Mouse (Mus musculus) small intestine, adult 2 months (tissue): Measurements from ENCODE around the gene Gpr34.

ENCODE experiments used
- CTCF ChIP-seq: fragments of 200-500 bp; IDR thresholded peaks from 2 replicates; pipeline ENCODE4 v1.5.1; 2012; ENCODE audit warnings: low read depth, mild to moderate bottlenecking, control low read depth, inconsistent platforms, low read length, moderate library complexity, mixed read lengths; ENCODE audit not compliant: insufficient replicate concordance, insufficient read length; ENCODE audit errors: extremely low read depth
- POLR2A ChIP-seq: fragments of 200-500 bp; IDR thresholded peaks from 2 replicates; pipeline ENCODE4 v1.6.1; 2012; ENCODE audit warnings: low read depth, mild to moderate bottlenecking, control low read depth, inconsistent platforms, low read length, moderate library complexity

DNA sequence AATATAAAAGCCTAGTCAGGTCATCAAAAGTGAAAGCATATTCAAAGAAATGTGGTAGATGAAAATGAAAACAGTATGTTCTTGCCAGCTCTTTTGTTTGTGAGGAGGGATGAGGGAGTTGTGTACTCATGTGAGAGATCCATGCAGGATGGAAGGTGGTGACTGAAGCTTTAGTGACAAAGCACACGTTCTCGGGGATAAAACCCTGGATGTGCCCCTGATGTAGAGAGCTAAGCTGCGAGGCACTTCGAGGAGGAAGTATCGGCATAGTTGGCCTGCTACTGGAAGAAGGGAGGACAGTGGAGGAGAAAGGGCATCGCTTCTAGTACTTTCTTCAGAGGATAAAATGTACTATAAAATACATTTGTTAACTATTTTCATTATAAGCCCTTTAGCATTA lies 24.0 kb downstream of the Gpr34 start:
- no peak for TF ChIP-seq CTCF
- no peak for TF ChIP-seq POLR2A
